Mouse (Mus musculus) embryonic facial prominence, embryonic 15.5 days (tissue): ENCODE measurements around the gene Lrch1. TPM values are rescaled to one million over a fixed set of nuclear protein-coding genes. Genes with fewer than 3 reads are reported as not detected.
A peak's percentile ranks its signal among the peaks of the same experiment; 100 is the strongest.

Source experiments
- ATAC-seq: fragments of 200-750 bp; cut with Nextera tagmentation; 2 replicates; pipeline ENCODE4 v1.8.0; 2017; ENCODE audit warnings: low read depth, moderate TSS enrichment; ENCODE audit not compliant: insufficient number of reproducible peaks, low FRiP score, low TSS enrichment
- H3K27ac ChIP-seq: fragments of 300-500 bp; sonication (generic); replicated peaks from 2 replicates; pipeline ENCODE4 v1.5.1; 2015; ENCODE audit warnings: mild to moderate bottlenecking, inconsistent platforms
- H3K27me3 ChIP-seq: fragments of 300-500 bp; sonication (generic); 2 replicates; pipeline ENCODE4 v1.6.1; 2015; ENCODE audit warnings: inconsistent platforms
- H3K36me3 ChIP-seq: fragments of 300-500 bp; sonication (generic); 2 replicates; pipeline ENCODE4 v1.6.1; 2015; ENCODE audit warnings: mild to moderate bottlenecking, inconsistent platforms
- H3K4me1 ChIP-seq: fragments of 300-500 bp; sonication (generic); 2 replicates; pipeline ENCODE4 v1.6.1; 2015; ENCODE audit warnings: inconsistent platforms
- H3K4me2 ChIP-seq: fragments of 300-500 bp; sonication (generic); replicated peaks from 2 replicates; pipeline ENCODE4 v1.6.1; 2015; ENCODE audit warnings: mild to moderate bottlenecking, inconsistent platforms
- H3K4me3 ChIP-seq: fragments of 300-500 bp; sonication (generic); replicated peaks from 2 replicates; pipeline ENCODE4 v1.5.1; 2015; ENCODE audit warnings: mild to moderate bottlenecking, inconsistent platforms
- H3K9ac ChIP-seq: fragments of 300-500 bp; sonication (generic); 2 replicates; pipeline ENCODE4 v1.6.1; 2015; ENCODE audit warnings: inconsistent platforms
- H3K9me3 ChIP-seq: fragments of 300-500 bp; sonication (generic); replicated peaks from 2 replicates; pipeline ENCODE4 v1.6.1; 2016; ENCODE audit warnings: inconsistent platforms
- WGBS: fragments of 180-500 bp; shearing (Covaris S2); methylation state at CpG from one replicate; pipeline ENCODE4 v1.1.7; 2015; 5-methylcytosine and 5-hydroxymethylcytosine counted together
- polyA plus RNA-seq: library from polyadenylated mRNA; unstranded; fragments of >200 nt; fragmentation: Nextera tagmentation; extraction: Ambion mirVana; gene quantifications from 2 replicates; pipeline ENCODE4 v1.2.1, GENCODE M21; 2015

Lrch1 gene
- polyA plus RNA-seq, 1 experiment from 2014 or later: 18.8 TPM

GRCm38 (mm10) chr14:74848224-74848623 lies 99.5 kb downstream of the Lrch1 start:
- no peaks in the 10 kb centered on the region for H3K27me3 ChIP-seq
- no peak overlapping the region for H3K4me3 ChIP-seq
- no peak overlapping the region for H3K9ac ChIP-seq
- H3K4me2 ChIP-seq: no peak overlapping the region
- no peaks in the 10 kb centered on the region for H3K9me3 ChIP-seq
- no peak for ATAC-seq
- no peaks in the 10 kb centered on the region for H3K36me3 ChIP-seq
- no peak overlapping the region for H3K27ac ChIP-seq
- 88% methylated on average over 5 of the region's 5 CpGs for WGBS
- H3K4me1 ChIP-seq: peaks cover 43% of the 10 kb centered on the region

GRCm38 (mm10) chr14:74847311-74848133 lies 100.2 kb downstream of the Lrch1 start:
- Histone ChIP-seq H3K27ac (no peak overlapping the region; the same call in 1 of the 2 replicates), H3K36me3 (no peaks in the 10 kb centered on the region), H3K9me3 (no peaks in the 10 kb centered on the region), H3K27me3 (no peaks in the 10 kb centered on the region), H3K9ac (no peak overlapping the region), H3K4me1 (peaks cover 36% of the 10 kb centered on the region), H3K4me3 (no peak overlapping the region), H3K4me2 (no peak overlapping the region)
- no peak for ATAC-seq
- WGBS: 65% methylated on average over 14 of the region's 14 CpGs

GRCm38 (mm10) chr14:74846668-74847067 lies 101.0 kb downstream of the Lrch1 start:
- Histone ChIP-seq H3K9ac (no peak overlapping the region), H3K4me1 (peaks cover 28% of the 10 kb centered on the region), H3K27me3 (no peaks in the 10 kb centered on the region), H3K4me3 (no peak overlapping the region), H3K4me2 (no peak overlapping the region), H3K27ac (peak overlapping the region; percentile 49; the same call in 1 of the 2 replicates), H3K9me3 (no peaks in the 10 kb centered on the region), H3K36me3 (no peaks in the 10 kb centered on the region)
- ATAC-seq: peak; percentile 79
- 22% methylated on average over 5 of the region's 5 CpGs for WGBS

- Histone ChIP-seq H3K27ac (0 out of 2 replicates have a peak overlapping the region, but pooled peaks have one; percentile 34), H3K27me3 (no peaks in the 10 kb centered on the region), H3K9me3 (no peaks in the 10 kb centered on the region), H3K4me3 (no peak overlapping the region), H3K4me1 (peaks cover 34% of the 10 kb centered on the region), H3K9ac (no peak overlapping the region), H3K4me2 (no peak overlapping the region), H3K36me3 (no peaks in the 10 kb centered on the region)
- 33% methylated on average over 2 of the region's 2 CpGs for WGBS
- no peak for ATAC-seq
Observed at GRCm38 (mm10) chr14:74845661-74846274, 101.9 kb downstream of the Lrch1 start.

GRCm38 (mm10) chr14:74841708-74842107 lies 106.0 kb downstream of the Lrch1 start:
- Histone ChIP-seq H3K9me3 (no peaks in the 10 kb centered on the region), H3K4me2 (no peak overlapping the region), H3K9ac (no peak overlapping the region), H3K4me1 (peaks cover 20% of the 10 kb centered on the region), H3K36me3 (no peaks in the 10 kb centered on the region), H3K27ac (no peak overlapping the region), H3K4me3 (no peak overlapping the region), H3K27me3 (no peaks in the 10 kb centered on the region)
- ATAC-seq: no peak
- WGBS: 70% methylated on average over 2 of the region's 2 CpGs

GRCm38 (mm10) chr14:74841297-74841696 lies 106.4 kb downstream of the Lrch1 start:
- Histone ChIP-seq H3K4me1 (peaks cover 15% of the 10 kb centered on the region), H3K4me2 (no peak overlapping the region), H3K27ac (no peak overlapping the region), H3K36me3 (no peaks in the 10 kb centered on the region), H3K9ac (no peak overlapping the region), H3K27me3 (no peaks in the 10 kb centered on the region), H3K9me3 (no peaks in the 10 kb centered on the region), H3K4me3 (no peak overlapping the region)
- ATAC-seq: no peak
- WGBS: 60% methylated on average over 3 of the region's 3 CpGs

- Histone ChIP-seq H3K4me1 (peaks cover 15% of the 10 kb centered on the region), H3K36me3 (no peaks in the 10 kb centered on the region), H3K9me3 (no peaks in the 10 kb centered on the region), H3K27ac (no peak overlapping the region; the same call in 1 of the 2 replicates), H3K9ac (no peak overlapping the region), H3K4me2 (no peak overlapping the region), H3K4me3 (no peak overlapping the region), H3K27me3 (no peaks in the 10 kb centered on the region)
- no peak; the same call in 1 of the 2 replicates for ATAC-seq
- WGBS: 22% methylated on average over 3 of the region's 3 CpGs
Observed at GRCm38 (mm10) chr14:74840820-74841219, 106.9 kb downstream of the Lrch1 start.

- Histone ChIP-seq H3K27me3 (no peaks in the 10 kb centered on the region), H3K4me1 (peaks cover 10% of the 10 kb centered on the region), H3K9ac (no peak overlapping the region), H3K4me3 (no peak overlapping the region), H3K36me3 (no peaks in the 10 kb centered on the region), H3K4me2 (no peak overlapping the region), H3K9me3 (no peaks in the 10 kb centered on the region), H3K27ac (0 out of 2 replicates have a peak overlapping the region, but pooled peaks have one; percentile 44)
- WGBS: 65% methylated on average over 2 of the region's 2 CpGs
- no peak for ATAC-seq
Observed at GRCm38 (mm10) chr14:74840328-74840727, 107.3 kb downstream of the Lrch1 start.

- Histone ChIP-seq H3K36me3 (no peaks in the 10 kb centered on the region), H3K27ac (no peak overlapping the region), H3K4me3 (no peak overlapping the region), H3K4me1 (peaks cover 10% of the 10 kb centered on the region; the same call in 1 of the 2 replicates), H3K4me2 (no peak overlapping the region), H3K27me3 (no peaks in the 10 kb centered on the region), H3K9me3 (no peaks in the 10 kb centered on the region), H3K9ac (no peak overlapping the region)
- 84% methylated on average over 7 of the region's 7 CpGs for WGBS
- no peak for ATAC-seq
Observed at GRCm38 (mm10) chr14:74838816-74839215, 108.9 kb downstream of the Lrch1 start.

- Histone ChIP-seq H3K27me3 (no peaks in the 10 kb centered on the region), H3K36me3 (no peaks in the 10 kb centered on the region), H3K9me3 (no peaks in the 10 kb centered on the region), H3K27ac (no peak overlapping the region), H3K4me1 (no peaks in the 10 kb centered on the region; the same call in 1 of the 2 replicates), H3K4me2 (no peak overlapping the region), H3K9ac (no peak overlapping the region), H3K4me3 (no peak overlapping the region)
- no peak for ATAC-seq
- 58% methylated on average over 1 of the region's 1 CpGs for WGBS
Observed at GRCm38 (mm10) chr14:74835010-74835409, 112.7 kb downstream of the Lrch1 start.

- H3K9me3 ChIP-seq: no peaks in the 10 kb centered on the region
- H3K4me2 ChIP-seq: no peak overlapping the region
- no peaks in the 10 kb centered on the region for H3K36me3 ChIP-seq
- H3K4me3 ChIP-seq: no peak overlapping the region
- ATAC-seq: no peak
- H3K4me1 ChIP-seq: no peaks in the 10 kb centered on the region; the same call in 1 of the 2 replicates
- H3K9ac ChIP-seq: no peak overlapping the region
- H3K27ac ChIP-seq: no peak overlapping the region
- WGBS: 86% methylated on average over 1 of the region's 1 CpGs
- no peaks in the 10 kb centered on the region for H3K27me3 ChIP-seq
Observed at GRCm38 (mm10) chr14:74834215-74834614, 113.5 kb downstream of the Lrch1 start.
